ENCODE assay signal across 8 mouse cellular contexts in genomic region chr12:85337567-85338311, GRCm38 (mm10). TPM values are rescaled to one million over a fixed set of nuclear protein-coding genes. Genes with fewer than 3 reads are reported as not detected.
DNase-seq lines count a peak whose midpoint lies in the region; ATAC-seq lines count a peak whose summit lies in the region.
"Had no signal": no experiment of that assay in that cellular context is flagged by ENCODE, and none has a peak within 500 bp of the region (broad histone marks: within the 10 kb centered on the region; RNA-seq: fewer than 3 reads in every experiment).

No protein-coding gene starts in this region.

- H3K9ac ChIP-seq in forebrain, embryonic 12.5 days: 0 out of 2 replicates have a peak overlapping the region, but pooled peaks have one; percentile 93
- H3K9ac ChIP-seq in liver, embryonic 12.5 days: peak overlapping the region; percentile 96

- H3K9me3 ChIP-seq in megakaryocyte, embryonic 14.5 days: no peaks in the 10 kb centered on the region
- no peaks in the 10 kb centered on the region for H3K9me3 ChIP-seq in forebrain, embryonic 12.5 days
- H3K9me3 ChIP-seq in liver, embryonic 12.5 days (replicated peaks): no peaks in the 10 kb centered on the region

- peak overlapping the region; percentile 79 for H3K4me2 ChIP-seq in forebrain, embryonic 12.5 days
- H3K4me2 ChIP-seq in liver, embryonic 12.5 days: peak overlapping the region; percentile 82

- no peak for DNase-seq in urinary bladder, postnatal 10 days (ENCODE audit: low spot score)
- DNase-seq in frontal cortex, postnatal 25 days (ENCODE audit: low spot score in 2 of 2): no peak
- no peak for DNase-seq in layer of hippocampus, adult 9-10 months (ENCODE audit: low spot score)
- DNase-seq: adrenal gland, adult 8-10 months had no signal

- H3K36me3 ChIP-seq in megakaryocyte, embryonic 14.5 days (replicated peaks; ENCODE audit: low read length): peaks cover 52% of the 10 kb centered on the region
- H3K36me3 ChIP-seq in forebrain, embryonic 12.5 days (replicated peaks): peaks cover 36% of the 10 kb centered on the region
- H3K36me3 ChIP-seq in liver, embryonic 12.5 days: peaks cover 46% of the 10 kb centered on the region

- 87% methylated on average over 6 of the region's 6 CpGs for WGBS in forebrain, embryonic 12.5 days
- WGBS in liver, embryonic 12.5 days (ENCODE audit: insufficient replicate concordance): 51% methylated on average over 6 of the region's 6 CpGs

- peaks cover 24% of the 10 kb centered on the region for H3K4me1 ChIP-seq in megakaryocyte, embryonic 14.5 days
- peaks cover 19% of the 10 kb centered on the region for H3K4me1 ChIP-seq in forebrain, embryonic 12.5 days
- peaks cover 36% of the 10 kb centered on the region for H3K4me1 ChIP-seq in liver, embryonic 12.5 days

- H3K27me3 ChIP-seq in megakaryocyte, embryonic 14.5 days (replicated peaks): no peaks in the 10 kb centered on the region
- no peaks in the 10 kb centered on the region for H3K27me3 ChIP-seq in forebrain, embryonic 12.5 days
- no peaks in the 10 kb centered on the region for H3K27me3 ChIP-seq in liver, embryonic 12.5 days (replicated peaks)

- no peak for ATAC-seq in megakaryocyte, adult 5-6 weeks (ENCODE audit: poor library complexity, severe bottlenecking)
- no peak for ATAC-seq in forebrain, embryonic 12.5 days (ENCODE audit: low FRiP score)
- peak; percentile 66 for ATAC-seq in liver, embryonic 12.5 days

- peak overlapping the region; percentile 98 for H3K4me3 ChIP-seq in megakaryocyte, embryonic 14.5 days (replicated peaks)
- peak overlapping the region; percentile 98; the same call in 1 of the 2 replicates for H3K4me3 ChIP-seq in forebrain, embryonic 12.5 days (replicated peaks)
- H3K4me3 ChIP-seq in liver, embryonic 12.5 days: peak overlapping the region; percentile 85

- H3K27ac ChIP-seq in forebrain, embryonic 12.5 days: no peak overlapping the region
- peak overlapping the region; percentile 91 for H3K27ac ChIP-seq in liver, embryonic 12.5 days

RNA-seq across cellular contexts. Expression of gene Nek9, which starts 1.4 kb away (rescaled TPM):
- 2.0 and 2.6 TPM in 2 replicates for polyA plus RNA-seq in megakaryocyte, embryonic 14.5 days (2012; ENCODE audit: insufficient read depth, low replicate concordance)
- total RNA-seq in megakaryocyte, adult 5-6 weeks (2015): 40.9 TPM in 2 replicates
- 25.1 and 27.9 TPM in 2 replicates for total RNA-seq in megakaryocyte, adult 5-6 weeks (2017)
- polyA plus RNA-seq in forebrain, embryonic 12.5 days (2016; fragmentation: Nextera tagmentation; extraction: Ambion mirVana): 23.7 and 24.5 TPM in 2 replicates
- 11.6 and 12.1 TPM in 2 replicates for polyA plus RNA-seq in liver, embryonic 12.5 days (2016; fragmentation: Nextera tagmentation; extraction: Ambion mirVana)

RNA-seq across cellular contexts. Expression of gene Tmed10, which starts 36.9 kb away (rescaled TPM):
- 73.8 and 158 TPM in 2 replicates for polyA plus RNA-seq in megakaryocyte, embryonic 14.5 days (2012; ENCODE audit: insufficient read depth, low replicate concordance)
- total RNA-seq in megakaryocyte, adult 5-6 weeks (2015): 297 and 300 TPM in 2 replicates
- 128 and 157 TPM in 2 replicates for total RNA-seq in megakaryocyte, adult 5-6 weeks (2017)
- polyA plus RNA-seq in forebrain, embryonic 12.5 days (2016; fragmentation: Nextera tagmentation; extraction: Ambion mirVana): 208 and 214 TPM in 2 replicates
- 194 and 195 TPM in 2 replicates for polyA plus RNA-seq in liver, embryonic 12.5 days (2016; fragmentation: Nextera tagmentation; extraction: Ambion mirVana)

RNA-seq across cellular contexts. Expression of gene Zc2hc1c, which starts 49.3 kb away (rescaled TPM):
- polyA plus RNA-seq in megakaryocyte, embryonic 14.5 days (2012; ENCODE audit: insufficient read depth, low replicate concordance): not detected in 2 replicates
- not detected in 2 replicates for total RNA-seq in megakaryocyte, adult 5-6 weeks (2015)
- total RNA-seq in megakaryocyte, adult 5-6 weeks (2017): 0.04 TPM in 1 of 2 replicates, not detected in the other
- 1.1 and 1.6 TPM in 2 replicates for polyA plus RNA-seq in forebrain, embryonic 12.5 days (2016; fragmentation: Nextera tagmentation; extraction: Ambion mirVana)
- polyA plus RNA-seq in liver, embryonic 12.5 days (2016; fragmentation: Nextera tagmentation; extraction: Ambion mirVana): 0.12 and 0.14 TPM in 2 replicates

RNA-seq across cellular contexts. Expression of gene Acyp1, which starts 49.5 kb away (rescaled TPM):
- polyA plus RNA-seq in megakaryocyte, embryonic 14.5 days (2012; ENCODE audit: insufficient read depth, low replicate concordance): 29.0 TPM in 1 of 2 replicates, not detected in the other
- total RNA-seq in megakaryocyte, adult 5-6 weeks (2015): 40.9 and 41.2 TPM in 2 replicates
- total RNA-seq in megakaryocyte, adult 5-6 weeks (2017): 26.2 and 49.4 TPM in 2 replicates
- polyA plus RNA-seq in forebrain, embryonic 12.5 days (2016; fragmentation: Nextera tagmentation; extraction: Ambion mirVana): 62.1 and 62.2 TPM in 2 replicates
- 76.1 and 78.7 TPM in 2 replicates for polyA plus RNA-seq in liver, embryonic 12.5 days (2016; fragmentation: Nextera tagmentation; extraction: Ambion mirVana)
